Mouse (Mus musculus) liver, embryonic 14.5 days (tissue): ENCODE measurements around the gene Ccdc187. TPM values are rescaled to one million over a fixed set of nuclear protein-coding genes. Genes with fewer than 3 reads are reported as not detected.

Source experiments
- ATAC-seq: fragments of 200-750 bp; cut with Nextera tagmentation; 2 replicates; pipeline ENCODE4 v1.8.0; 2017; ENCODE audit warnings: moderate number of reproducible peaks, mild to moderate bottlenecking, moderate library complexity; ENCODE audit not compliant: insufficient read depth
- DNase-seq, 3 experiments: peaks; one replicate each; pipeline ENCODE4 v3.0.0-alpha.2; 2012 to 2013; ENCODE audit warnings: low read depth in 3 of 3, low spot score in 3 of 3
- H3K27ac ChIP-seq: fragments of 300-500 bp; sonication (generic); 2 replicates; pipeline ENCODE4 v1.5.1; 2014; ENCODE audit warnings: moderate library complexity, mild to moderate bottlenecking, control low read depth, inconsistent platforms
- H3K27me3 ChIP-seq: fragments of 300-500 bp; sonication (generic); 2 replicates; pipeline ENCODE4 v1.6.1; 2014; ENCODE audit warnings: mild to moderate bottlenecking, low read length, moderate library complexity; ENCODE audit not compliant: control insufficient read depth, insufficient read depth
- H3K36me3 ChIP-seq: fragments of 300-500 bp; sonication (generic); replicated peaks from 2 replicates; pipeline ENCODE4 v1.6.1; 2014; ENCODE audit warnings: low read depth; ENCODE audit not compliant: control insufficient read depth, insufficient read depth
- H3K4me1 ChIP-seq, 2 experiments: fragments of 200-500 bp in 1 of 2; fragments of 300-500 bp in 1 of 2; sonication (generic) in 1 of 2; replicated peaks; 2 replicates each; pipeline ENCODE4 v1.6.1; 2012 to 2014; ENCODE audit warnings: antibody characterized with exemption in 1 of 2, inconsistent platforms in 1 of 2, low read length in 1 of 2; ENCODE audit not compliant: control insufficient read depth in 2 of 2, insufficient read depth in 2 of 2
- H3K4me2 ChIP-seq: fragments of 300-500 bp; sonication (generic); 2 replicates; pipeline ENCODE4 v1.6.1; 2014; ENCODE audit warnings: low read depth, mild to moderate bottlenecking, control low read depth, moderate library complexity
- H3K4me3 ChIP-seq, 2 experiments: fragments of 200-500 bp in 1 of 2; fragments of 300-500 bp in 1 of 2; sonication (generic) in 1 of 2; 2 replicates each; pipeline ENCODE4 v1.5.1; 2012 to 2014; ENCODE audit warnings: low read depth in 2 of 2, low read length in 2 of 2, mild to moderate bottlenecking in 2 of 2, control low read depth in 1 of 2, inconsistent platforms in 1 of 2, moderate library complexity in 1 of 2; ENCODE audit not compliant: insufficient read depth in 1 of 2
- H3K9ac ChIP-seq: fragments of 300-500 bp; sonication (generic); replicated peaks from 2 replicates; pipeline ENCODE4 v1.6.1; 2014; ENCODE audit warnings: mild to moderate bottlenecking, control low read depth, moderate library complexity
- H3K9me3 ChIP-seq: fragments of 300-500 bp; sonication (generic); 2 replicates; pipeline ENCODE4 v1.6.1; 2016; ENCODE audit warnings: low read length, mixed read lengths; ENCODE audit not compliant: control insufficient read depth
- CTCF ChIP-seq: IDR thresholded peaks from 2 replicates; pipeline ENCODE4 v1.5.1; 2016; ENCODE audit warnings: antibody characterized with exemption, low read depth, control low read depth
- EP300 ChIP-seq: IDR thresholded peaks from 2 replicates; pipeline ENCODE4 v1.6.1; 2016; ENCODE audit warnings: antibody characterized with exemption, low read depth
- WGBS: fragments of 180-500 bp; shearing (Covaris S2); extraction: QIAGEN DNeasy Blood & Tissue Kit; methylation state at CpG from one replicate; pipeline ENCODE4 v1.1.7; 2014; ENCODE audit not compliant: insufficient replicate concordance; 5-methylcytosine and 5-hydroxymethylcytosine counted together
- polyA plus RNA-seq, 2 experiments: library from polyadenylated mRNA; depleted of rRNA in 1 of 2; stranded (reverse) in 1 of 2; unstranded in 1 of 2; fragments of >200 nt; fragmentation: Nextera tagmentation in 1 of 2; extraction: Ambion mirVana in 1 of 2; gene quantifications; 2 replicates each; pipeline versions ENCODE4 v1.2.1 to v1.2.3; 2012 to 2014

Ccdc187 gene
- polyA plus RNA-seq, 2 experiments, result 0.06 TPM; not detected in 1

GRCm38 (mm10) chr2:26311936-26312335, 17.6 kb upstream of the Ccdc187 start:
- no peak for ATAC-seq
- WGBS, result 37% methylated on average over 5 of the region's 5 CpGs

GRCm38 (mm10) chr2:26309739-26310138, 15.4 kb upstream of the Ccdc187 start:
- H3K9me3 ChIP-seq, result no peaks in the 10 kb centered on the region
- no peak overlapping the region for H3K9ac ChIP-seq
- 51% methylated on average over 10 of the region's 10 CpGs for WGBS
- no peaks in the 10 kb centered on the region for H3K27me3 ChIP-seq
- no peak for DNase-seq
- H3K27ac ChIP-seq, result no peak overlapping the region
- TF ChIP-seq CTCF (no peak), EP300 (no peak)
- no peak for ATAC-seq
- no peaks in the 10 kb centered on the region for H3K36me3 ChIP-seq
- H3K4me3 ChIP-seq, result no peak overlapping the region
- no peaks in the 10 kb centered on the region for H3K4me1 ChIP-seq
- no peak overlapping the region for H3K4me2 ChIP-seq

More at GRCm38 (mm10) chr2:26311936-26312335, 17.6 kb upstream of the Ccdc187 start:
- DNase-seq, result no peak
- no peak overlapping the region for H3K4me2 ChIP-seq
- no peaks in the 10 kb centered on the region for H3K27me3 ChIP-seq
- no peak overlapping the region for H3K4me3 ChIP-seq
- no peaks in the 10 kb centered on the region for H3K4me1 ChIP-seq
- TF ChIP-seq CTCF, result no peak
- no peak for TF ChIP-seq EP300
- no peak overlapping the region for H3K27ac ChIP-seq
- H3K9me3 ChIP-seq, result no peaks in the 10 kb centered on the region
- H3K9ac ChIP-seq, result no peak overlapping the region
- H3K36me3 ChIP-seq, result no peaks in the 10 kb centered on the region

GRCm38 (mm10) chr2:26306702-26307101, 12.3 kb upstream of the Ccdc187 start:
- Histone ChIP-seq H3K4me2 (no peak overlapping the region), H3K36me3 (no peaks in the 10 kb centered on the region), H3K9ac (no peak overlapping the region), H3K27ac (no peak overlapping the region), H3K4me1 (no peaks in the 10 kb centered on the region), H3K4me3 (no peak overlapping the region), H3K27me3 (no peaks in the 10 kb centered on the region), H3K9me3 (no peaks in the 10 kb centered on the region)
- 51% methylated on average over 3 of the region's 3 CpGs for WGBS
- no peak for TF ChIP-seq CTCF
- TF ChIP-seq EP300, result no peak
- ATAC-seq (no peak), DNase-seq (no peak)

GRCm38 (mm10) chr2:26305555-26305954, 11.2 kb upstream of the Ccdc187 start:
- no peak for TF ChIP-seq EP300
- TF ChIP-seq CTCF, result no peak
- H3K4me1 ChIP-seq, result no peaks in the 10 kb centered on the region
- H3K27me3 ChIP-seq, result no peaks in the 10 kb centered on the region
- no peak overlapping the region for H3K4me2 ChIP-seq
- H3K9me3 ChIP-seq, result no peaks in the 10 kb centered on the region
- H3K4me3 ChIP-seq, result no peak overlapping the region
- ATAC-seq (no peak), DNase-seq (no peak)
- no peak overlapping the region for H3K27ac ChIP-seq
- 47% methylated on average over 2 of the region's 2 CpGs for WGBS
- no peaks in the 10 kb centered on the region for H3K36me3 ChIP-seq
- H3K9ac ChIP-seq, result no peak overlapping the region

- Histone ChIP-seq H3K4me2 (no peak overlapping the region), H3K27ac (no peak overlapping the region), H3K36me3 (no peaks in the 10 kb centered on the region), H3K9ac (no peak overlapping the region), H3K4me1 (no peaks in the 10 kb centered on the region), H3K4me3 (no peak overlapping the region), H3K27me3 (no peaks in the 10 kb centered on the region), H3K9me3 (no peaks in the 10 kb centered on the region)
- ATAC-seq, result no peak
- no peak for DNase-seq
- TF ChIP-seq CTCF, result no peak
- no peak for TF ChIP-seq EP300
- WGBS, result 24% methylated on average over 1 of the region's 1 CpGs
Observed at GRCm38 (mm10) chr2:26304711-26305110, 10.4 kb upstream of the Ccdc187 start.
